Mouse (Mus musculus) olfactory bulb, adult 2 months (tissue): Measurements from ENCODE around the gene Armcx4.

ENCODE experiments used
- CTCF ChIP-seq: fragments of 200-500 bp; IDR thresholded peaks from 2 replicates; pipeline ENCODE4 v1.5.1; 2012; ENCODE audit warnings: low read depth, mild to moderate bottlenecking, low read length, moderate library complexity; ENCODE audit not compliant: insufficient read depth
- POLR2A ChIP-seq: fragments of 200-500 bp; IDR thresholded peaks from 2 replicates; pipeline ENCODE4 v1.6.1; 2012; ENCODE audit warnings: mild to moderate bottlenecking, low read depth, low read length, moderate library complexity; ENCODE audit not compliant: insufficient read depth

DNA sequence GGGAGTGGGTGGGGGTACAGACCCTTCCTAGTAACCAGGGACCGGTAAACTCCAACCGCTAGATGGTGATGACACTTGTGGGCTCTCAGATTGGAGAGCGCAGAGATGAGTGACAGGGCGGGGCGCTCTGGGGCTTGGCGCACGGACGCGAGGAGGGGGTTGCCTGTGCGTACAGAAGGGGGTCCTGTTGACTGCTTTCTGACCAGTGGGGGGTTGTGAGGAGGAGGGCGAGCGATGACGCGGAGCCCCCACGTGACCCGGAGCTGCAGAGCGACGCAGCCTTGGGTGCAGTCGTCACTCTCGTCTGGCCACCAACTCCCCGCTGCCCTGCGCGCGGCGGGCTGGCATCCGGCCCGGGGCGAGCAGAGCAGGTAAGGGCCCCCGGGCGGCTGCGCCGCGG, at the start of gene Armcx4:
- no peak for TF ChIP-seq CTCF
- peak; percentile 53; the same call in 1 of the 2 replicates for TF ChIP-seq POLR2A
